Mouse (Mus musculus): ENCODE data around the gene Clpp. TPM values are rescaled to one million over a fixed set of nuclear protein-coding genes. Genes with fewer than 3 reads are reported as not detected.

The Clpp gene
- total RNA-seq (2017), result 73.8 and 96.9 TPM in 2 replicates

- peak; percentile 96 for ATAC-seq (replicated peaks; ENCODE audit: low read depth, poor library complexity, severe bottlenecking)
Measured at GRCm38 (mm10) chr17:56990115-56990746, at the start of gene Clpp. Clpp (plus strand) TSS chr17:56990305.

DNA sequence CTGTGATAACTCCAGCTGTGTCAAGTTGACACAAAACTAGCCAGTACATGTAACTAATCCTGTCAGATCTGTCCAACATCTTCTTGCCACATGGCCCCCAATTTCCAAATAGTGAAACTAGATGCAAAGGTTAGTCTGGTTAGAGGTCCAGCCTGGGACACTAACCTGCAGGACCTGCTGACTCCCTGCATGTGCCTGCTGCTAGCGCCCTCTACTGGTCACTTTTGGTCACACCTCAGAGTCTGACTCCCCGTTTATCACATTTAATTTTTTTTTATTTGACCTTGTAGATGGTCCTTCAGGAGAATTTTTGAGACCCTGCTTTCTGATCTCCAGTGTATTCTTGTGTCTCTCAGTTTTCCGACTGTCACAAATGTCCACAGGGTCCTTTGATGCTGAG is 39.2 kb upstream of the Clpp start:
- peak; percentile 82 for ATAC-seq (replicated peaks; ENCODE audit: low read depth, poor library complexity, severe bottlenecking)

- ATAC-seq (replicated peaks; ENCODE audit: low read depth, poor library complexity, severe bottlenecking), result no peak
Measured at GRCm38 (mm10) chr17:56952639-56953038, 37.5 kb upstream of the Clpp start.

GRCm38 (mm10) chr17:56954871-56955270 is 35.2 kb upstream of the Clpp start:
- ATAC-seq (replicated peaks; ENCODE audit: low read depth, poor library complexity, severe bottlenecking), result no peak

DNA sequence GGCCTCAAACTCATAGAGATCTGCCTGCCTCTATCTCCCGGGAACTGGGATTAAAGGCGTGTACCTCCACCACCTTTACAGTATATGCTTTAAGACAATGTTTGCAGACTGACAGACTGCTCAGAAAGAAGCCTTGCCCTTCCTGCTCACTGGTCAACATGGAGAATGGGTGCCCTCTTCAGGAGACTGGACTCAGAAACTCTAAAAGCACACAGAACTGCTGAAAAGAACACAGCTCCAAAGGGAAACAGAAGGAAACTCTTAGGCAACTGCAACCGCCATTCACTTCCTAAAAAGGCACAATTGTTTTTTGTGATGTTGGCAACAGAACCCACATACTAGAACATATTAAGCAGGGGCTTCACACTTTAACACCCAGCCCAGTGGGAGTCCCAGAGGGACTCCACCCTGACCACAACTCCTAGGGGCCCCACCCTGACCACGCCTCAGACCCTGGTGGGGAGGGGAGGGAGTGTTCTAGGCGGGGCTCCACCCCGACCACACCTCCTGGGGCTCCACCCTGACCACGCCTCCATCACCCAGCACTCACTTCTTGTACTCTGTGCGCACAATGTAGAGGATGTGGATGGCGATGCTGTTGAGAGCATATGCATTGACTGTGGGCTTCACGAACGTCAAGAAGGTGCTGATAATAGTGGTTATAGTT is 32.2 kb upstream of the Clpp start:
- ATAC-seq (replicated peaks; ENCODE audit: low read depth, poor library complexity, severe bottlenecking), result peak; percentile 99

GRCm38 (mm10) chr17:56958667-56959066 is 31.4 kb upstream of the Clpp start:
- ATAC-seq (replicated peaks; ENCODE audit: low read depth, poor library complexity, severe bottlenecking), result no peak

DNA sequence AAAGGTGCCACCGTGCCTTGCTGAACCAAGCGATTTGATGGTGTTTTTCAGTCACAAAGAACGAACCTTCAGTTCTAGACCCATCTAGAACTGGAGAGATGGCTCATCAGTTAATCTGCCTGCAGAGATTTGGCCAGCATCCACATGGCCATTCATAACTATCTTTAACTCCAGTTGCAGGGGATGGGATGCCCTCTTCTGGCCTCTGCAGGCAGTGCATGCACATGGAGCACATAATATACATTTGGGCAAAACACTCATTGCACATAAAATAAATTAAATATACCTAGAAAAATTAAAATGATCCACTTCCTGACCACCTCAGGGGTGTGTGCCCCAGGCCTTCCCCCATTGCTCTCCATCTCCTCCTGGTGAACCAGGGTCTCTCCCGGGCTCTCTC is 28.2 kb upstream of the Clpp start:
- no peak for ATAC-seq (replicated peaks; ENCODE audit: low read depth, poor library complexity, severe bottlenecking)

- ATAC-seq (replicated peaks; ENCODE audit: low read depth, poor library complexity, severe bottlenecking), result no peak
Measured at GRCm38 (mm10) chr17:56962642-56963405, 27.3 kb upstream of the Clpp start.

DNA sequence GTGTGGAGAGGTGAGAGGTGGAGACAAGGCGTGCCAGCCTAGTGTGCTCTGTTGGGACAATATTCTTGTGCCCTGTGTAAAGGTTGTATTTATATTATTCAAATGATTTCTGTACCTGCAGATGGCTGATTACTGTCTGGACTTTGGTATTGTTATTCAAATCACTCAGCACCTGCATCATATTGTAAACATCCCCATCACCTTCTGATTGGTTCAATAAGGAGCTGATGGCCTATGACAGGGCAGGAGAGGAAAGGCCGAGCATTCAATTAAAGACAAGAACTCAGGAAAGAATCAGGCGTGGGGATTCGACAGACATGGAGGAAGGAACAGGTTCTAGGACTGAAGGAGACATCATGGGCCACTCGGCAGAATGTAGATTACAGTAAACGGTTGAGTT is 26.5 kb upstream of the Clpp start:
- no peak for ATAC-seq (replicated peaks; ENCODE audit: low read depth, poor library complexity, severe bottlenecking)

DNA sequence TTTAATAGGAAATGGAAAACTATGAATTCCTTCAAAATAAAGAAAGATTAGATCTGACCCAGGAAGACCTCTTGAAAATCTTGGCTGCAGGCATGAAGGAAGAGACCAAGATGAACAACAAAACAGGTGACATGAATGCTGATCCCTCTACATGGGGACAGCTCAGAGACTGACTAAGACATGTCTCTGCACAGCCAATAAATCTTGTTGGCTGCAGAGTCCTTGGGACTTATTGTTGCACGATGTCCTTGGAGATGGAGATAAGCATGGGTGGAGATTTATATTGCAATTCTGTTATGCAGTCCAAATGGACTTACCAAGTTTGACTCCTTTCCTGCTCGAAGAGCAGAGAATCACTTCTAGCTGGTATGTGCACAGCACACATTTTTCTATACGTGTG is 20.8 kb upstream of the Clpp start:
- no peak for ATAC-seq (replicated peaks; ENCODE audit: low read depth, poor library complexity, severe bottlenecking)

- ATAC-seq (replicated peaks; ENCODE audit: low read depth, poor library complexity, severe bottlenecking), result no peak
Measured at GRCm38 (mm10) chr17:56970081-56970480, 20.0 kb upstream of the Clpp start.

DNA sequence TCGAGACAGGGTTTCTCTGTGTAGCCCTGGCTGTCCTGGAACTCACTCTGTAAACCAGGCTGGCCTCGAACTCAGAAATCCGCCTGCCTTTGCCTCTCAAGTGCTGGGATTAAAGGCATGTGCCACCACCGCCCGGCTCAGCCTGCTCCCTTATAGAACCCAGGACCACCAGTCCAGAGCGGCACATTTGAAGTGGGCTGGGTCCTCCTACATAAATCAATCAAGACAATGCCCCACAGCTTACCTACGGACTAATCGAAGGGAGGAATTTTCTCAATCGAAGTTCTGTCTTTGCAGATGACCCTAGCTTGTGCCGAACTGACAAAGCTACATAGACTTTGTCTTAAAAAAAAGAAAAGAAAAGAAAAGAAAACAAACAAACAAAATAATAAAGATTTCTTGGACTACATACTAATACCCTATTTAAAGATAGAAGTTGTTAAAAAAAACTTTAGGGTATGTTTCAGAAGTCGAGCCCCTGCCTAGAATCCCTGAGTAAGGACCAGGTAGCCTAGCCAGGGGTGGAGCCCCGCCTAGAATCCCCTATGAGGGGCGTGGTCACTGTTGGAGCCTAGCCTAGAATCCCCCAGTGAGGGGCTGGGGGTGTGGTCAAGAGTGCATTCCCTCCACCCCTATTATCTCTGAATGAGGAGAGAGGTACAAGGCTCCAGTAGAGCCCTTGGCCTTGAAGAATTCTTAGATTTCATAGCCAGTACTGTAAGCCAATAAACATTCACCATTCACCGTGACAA is 16.0 kb upstream of the Clpp start:
- no peak for ATAC-seq (replicated peaks; ENCODE audit: low read depth, poor library complexity, severe bottlenecking)

GRCm38 (mm10) chr17:56974708-56975240 is 15.3 kb upstream of the Clpp start:
- no peak for ATAC-seq (replicated peaks; ENCODE audit: low read depth, poor library complexity, severe bottlenecking)

GRCm38 (mm10) chr17:56975391-56975790 is 14.7 kb upstream of the Clpp start:
- ATAC-seq (replicated peaks; ENCODE audit: low read depth, poor library complexity, severe bottlenecking), result no peak

- no peak for ATAC-seq (replicated peaks; ENCODE audit: low read depth, poor library complexity, severe bottlenecking)
Measured at GRCm38 (mm10) chr17:56976531-56977390, 13.3 kb upstream of the Clpp start.

DNA sequence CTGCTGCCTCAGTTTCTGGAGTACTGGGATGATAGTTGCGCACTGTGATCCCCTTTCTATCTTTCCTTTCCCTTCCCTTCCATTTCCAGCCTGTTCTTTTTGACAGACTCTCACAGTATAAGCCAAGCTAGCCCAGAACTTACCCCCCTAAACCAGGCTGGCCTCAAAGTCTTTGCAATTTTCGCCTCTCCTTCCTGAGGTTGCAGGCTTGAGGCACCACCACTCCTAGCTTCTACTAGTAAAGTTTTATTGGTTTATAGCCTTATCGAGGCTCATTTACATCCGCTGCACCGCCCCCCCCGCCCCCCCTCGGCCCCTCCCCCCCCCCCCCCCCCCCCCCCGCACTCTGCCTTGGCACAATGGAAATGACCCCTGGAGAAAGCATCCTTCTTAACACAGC is 10.6 kb upstream of the Clpp start:
- no peak for ATAC-seq (replicated peaks; ENCODE audit: low read depth, poor library complexity, severe bottlenecking)

GRCm38 (mm10) chr17:56981049-56981448 is 9.1 kb upstream of the Clpp start:
- ATAC-seq (replicated peaks; ENCODE audit: low read depth, poor library complexity, severe bottlenecking), result no peak

DNA sequence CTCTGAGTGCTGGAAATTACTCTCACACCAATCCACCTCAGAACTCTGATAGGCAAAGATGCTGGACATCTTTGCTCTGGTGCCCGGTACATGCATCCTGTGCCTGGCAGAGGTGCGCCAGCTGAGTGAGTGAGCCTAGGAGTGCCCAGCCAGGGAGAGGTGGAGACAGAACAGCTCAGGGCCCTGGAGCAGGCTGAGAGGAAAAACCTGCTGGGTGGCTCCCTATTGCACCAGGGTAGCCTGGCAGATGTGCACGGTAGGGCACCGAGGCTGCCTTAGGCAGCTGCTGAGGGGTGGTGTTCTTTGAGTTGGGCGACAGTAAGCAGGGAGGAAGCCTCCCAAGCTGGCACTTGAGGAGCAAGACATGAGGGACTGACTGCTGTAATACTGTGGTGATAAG is 8.1 kb upstream of the Clpp start, which contains the start of gene Acer1:
Gene Acer1, minus strand, starts transcription at position 114 of the 400 bp plus-strand sequence.
- ATAC-seq (replicated peaks; ENCODE audit: low read depth, poor library complexity, severe bottlenecking), result no peak

GRCm38 (mm10) chr17:56984886-56985285 is 5.2 kb upstream of the Clpp start:
- ATAC-seq (replicated peaks; ENCODE audit: low read depth, poor library complexity, severe bottlenecking), result no peak
